Mouse (Mus musculus): ENCODE results near the gene Gm11077. TPM values are rescaled to one million over a fixed set of nuclear protein-coding genes. Genes with fewer than 3 reads are reported as not detected.

Gm11077 gene
- total RNA-seq, 1 experiment = not detected

DNA sequence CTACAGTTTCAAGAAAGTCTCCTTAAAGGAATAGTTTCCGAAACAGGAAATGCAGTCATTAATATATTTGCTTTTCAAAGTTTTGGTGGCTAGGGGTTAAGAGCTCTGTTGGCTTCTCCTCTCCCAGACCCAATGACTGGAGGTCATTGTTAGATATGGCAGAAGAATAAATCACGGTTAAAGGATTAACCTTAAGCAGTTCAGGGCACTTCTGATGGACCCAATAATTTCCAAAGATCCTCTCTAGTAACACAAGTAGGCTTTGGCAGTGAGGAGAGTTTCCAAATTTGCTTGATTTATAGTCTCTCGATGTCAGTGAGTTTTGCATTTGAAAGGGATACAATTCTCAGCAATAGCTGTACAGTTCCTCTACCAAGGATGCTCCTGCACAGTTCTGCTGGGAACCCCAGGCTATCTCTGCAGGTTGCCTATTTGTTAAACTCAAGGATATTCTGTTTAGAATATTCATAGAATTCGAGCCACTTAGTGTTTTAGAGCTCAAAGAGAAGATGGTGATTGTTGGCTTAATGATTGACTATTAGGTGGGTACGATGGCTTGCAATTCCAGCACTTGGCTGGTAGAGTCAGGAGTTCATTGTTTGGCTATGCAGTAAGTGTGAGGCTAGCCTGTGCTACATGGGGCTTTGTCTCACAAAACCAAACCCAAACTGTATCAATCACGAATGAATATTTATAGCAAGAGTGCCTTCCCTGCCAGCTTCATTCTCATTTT lies 1.8 kb downstream of the Gm11077 start:
- DNase-seq (ENCODE audit: low read depth, low spot score) = no peak
- Histone ChIP-seq H3K4me1 (ENCODE audit: control insufficient read depth in 2 of 2, insufficient read depth in 2 of 2, low read length in 2 of 2, poor library complexity in 1 of 2) (peaks cover 3 to 13% of the 10 kb centered on the region in 2 experiments; a peak in 2 of 4 replicates), H3K27ac (ENCODE audit: insufficient read depth, low read depth, low read length, poor library complexity, severe bottlenecking) (no peak overlapping the region), H3K4me3 (ENCODE audit: insufficient read depth in 1 of 2, low read depth in 1 of 2, low read length in 2 of 2, poor library complexity in 1 of 2, severe bottlenecking in 1 of 2) (no peak overlapping the region), H3K9me3 (ENCODE audit: control insufficient read depth, insufficient read depth, low read depth, low read length) (no peaks in the 10 kb centered on the region), H3K36me3 (ENCODE audit: control insufficient read depth, insufficient read depth, low read length, poor library complexity, severe bottlenecking) (no peaks in the 10 kb centered on the region), H3K9ac (ENCODE audit: insufficient read depth, low read depth, low read length, poor library complexity, severe bottlenecking) (no peak overlapping the region)
- in situ Hi-C loops (cut with MboI; ENCODE audit: low sequenced_read_pairs in 2 of 2, unreplicated experiment in 2 of 2) = no loop called here
- TF ChIP-seq ZC3H11A (IDR thresholded peaks at IDR 0.05; ENCODE audit: borderline replicate concordance, low read depth, low read length) (no peak), ZNF384 (IDR thresholded peaks at IDR 0.05; ENCODE audit: low read depth, low read length) (no peak), HCFC1 (IDR thresholded peaks at IDR 0.05; ENCODE audit: borderline replicate concordance, insufficient read depth, low read length) (no peak), MAFK (IDR thresholded peaks at IDR 0.05; ENCODE audit: insufficient read depth, low read depth, low read length) (no peak), CHD2 (IDR thresholded peaks at IDR 0.05; ENCODE audit: low read depth, low read length) (no peak)

GRCm38 (mm10) chr6:140731402-140731730 lies 2.3 kb downstream of the Gm11077 start:
- no peak for TF ChIP-seq ZC3H11A (IDR thresholded peaks at IDR 0.05; ENCODE audit: borderline replicate concordance, low read depth, low read length)
- no peak for TF ChIP-seq MAFK (IDR thresholded peaks at IDR 0.05; ENCODE audit: insufficient read depth, low read depth, low read length)
- TF ChIP-seq CHD2 (IDR thresholded peaks at IDR 0.05; ENCODE audit: low read depth, low read length) = no peak
- TF ChIP-seq HCFC1 (IDR thresholded peaks at IDR 0.05; ENCODE audit: borderline replicate concordance, insufficient read depth, low read length) = no peak
- TF ChIP-seq ZNF384 (IDR thresholded peaks at IDR 0.05; ENCODE audit: low read depth, low read length) = no peak
- H3K4me3 ChIP-seq (ENCODE audit: insufficient read depth in 1 of 2, low read depth in 1 of 2, low read length in 2 of 2, poor library complexity in 1 of 2, severe bottlenecking in 1 of 2) = no peak overlapping the region
- H3K36me3 ChIP-seq (ENCODE audit: control insufficient read depth, insufficient read depth, low read length, poor library complexity, severe bottlenecking) = no peaks in the 10 kb centered on the region
- H3K27ac ChIP-seq (ENCODE audit: insufficient read depth, low read depth, low read length, poor library complexity, severe bottlenecking) = no peak overlapping the region
- in situ Hi-C loops (cut with MboI; ENCODE audit: low sequenced_read_pairs in 2 of 2, unreplicated experiment in 2 of 2) = no loop called here
- H3K9me3 ChIP-seq (ENCODE audit: control insufficient read depth, insufficient read depth, low read depth, low read length) = no peaks in the 10 kb centered on the region
- peaks cover 3 to 8% of the 10 kb centered on the region in 2 experiments; a peak in 2 of 4 replicates for H3K4me1 ChIP-seq (ENCODE audit: control insufficient read depth in 2 of 2, insufficient read depth in 2 of 2, low read length in 2 of 2, poor library complexity in 1 of 2)
- no peak for DNase-seq (ENCODE audit: low read depth, low spot score)
- H3K9ac ChIP-seq (ENCODE audit: insufficient read depth, low read depth, low read length, poor library complexity, severe bottlenecking) = no peak overlapping the region

GRCm38 (mm10) chr6:140732971-140733640 lies 4.0 kb downstream of the Gm11077 start:
- Histone ChIP-seq H3K4me1 (ENCODE audit: control insufficient read depth in 2 of 2, insufficient read depth in 2 of 2, low read length in 2 of 2, poor library complexity in 1 of 2) (peaks cover 0 to 2% of the 10 kb centered on the region in 2 experiments; a peak in 1 of 4 replicates), H3K4me3 (ENCODE audit: insufficient read depth in 1 of 2, low read depth in 1 of 2, low read length in 2 of 2, poor library complexity in 1 of 2, severe bottlenecking in 1 of 2) (peak overlapping the region; percentile 0 to 33; a peak in 3 of 4 replicates), H3K27ac (ENCODE audit: insufficient read depth, low read depth, low read length, poor library complexity, severe bottlenecking) (no peak overlapping the region), H3K9me3 (ENCODE audit: control insufficient read depth, insufficient read depth, low read depth, low read length) (no peaks in the 10 kb centered on the region), H3K36me3 (ENCODE audit: control insufficient read depth, insufficient read depth, low read length, poor library complexity, severe bottlenecking) (no peaks in the 10 kb centered on the region), H3K9ac (ENCODE audit: insufficient read depth, low read depth, low read length, poor library complexity, severe bottlenecking) (no peak overlapping the region)
- no peak for DNase-seq (ENCODE audit: low read depth, low spot score)
- in situ Hi-C loops (cut with MboI; ENCODE audit: low sequenced_read_pairs in 2 of 2, unreplicated experiment in 2 of 2) = no loop called here
- TF ChIP-seq HCFC1 (IDR thresholded peaks at IDR 0.05; ENCODE audit: borderline replicate concordance, insufficient read depth, low read length) (no peak), MAFK (IDR thresholded peaks at IDR 0.05; ENCODE audit: insufficient read depth, low read depth, low read length) (no peak), CHD2 (IDR thresholded peaks at IDR 0.05; ENCODE audit: low read depth, low read length) (no peak)

DNA sequence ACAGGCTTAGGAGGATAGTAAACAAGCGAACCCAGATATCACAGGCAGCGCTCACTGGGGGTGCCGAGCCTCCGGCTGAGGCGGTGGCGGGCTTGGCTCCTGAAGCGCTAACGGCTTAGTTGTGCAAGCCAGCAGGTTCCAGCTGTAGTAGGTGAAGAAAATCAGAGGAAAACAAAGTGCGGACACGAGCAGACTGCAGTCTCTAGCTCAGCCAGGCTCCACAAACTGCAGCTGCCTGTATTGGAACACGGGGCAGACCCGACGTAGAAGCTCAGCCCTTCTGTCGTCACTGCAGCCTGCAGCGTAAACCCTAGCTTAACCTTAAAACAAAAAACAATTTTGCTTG lies 4.5 kb downstream of the Gm11077 start:
- DNase-seq (ENCODE audit: low read depth, low spot score) = no peak
- H3K9ac ChIP-seq (ENCODE audit: insufficient read depth, low read depth, low read length, poor library complexity, severe bottlenecking) = no peak overlapping the region
- peaks cover 0 to 2% of the 10 kb centered on the region in 2 experiments; a peak in 1 of 4 replicates for H3K4me1 ChIP-seq (ENCODE audit: control insufficient read depth in 2 of 2, insufficient read depth in 2 of 2, low read length in 2 of 2, poor library complexity in 1 of 2)
- no peaks in the 10 kb centered on the region for H3K9me3 ChIP-seq (ENCODE audit: control insufficient read depth, insufficient read depth, low read depth, low read length)
- no peaks in the 10 kb centered on the region for H3K36me3 ChIP-seq (ENCODE audit: control insufficient read depth, insufficient read depth, low read length, poor library complexity, severe bottlenecking)
- peak overlapping the region; percentile 0 to 33; a peak in 3 of 4 replicates for H3K4me3 ChIP-seq (ENCODE audit: insufficient read depth in 1 of 2, low read depth in 1 of 2, low read length in 2 of 2, poor library complexity in 1 of 2, severe bottlenecking in 1 of 2)
- no peak for TF ChIP-seq ZC3H11A (IDR thresholded peaks at IDR 0.05; ENCODE audit: borderline replicate concordance, low read depth, low read length)
- no peak for TF ChIP-seq CHD2 (IDR thresholded peaks at IDR 0.05; ENCODE audit: low read depth, low read length)
- TF ChIP-seq MAFK (IDR thresholded peaks at IDR 0.05; ENCODE audit: insufficient read depth, low read depth, low read length) = no peak
- no peak for TF ChIP-seq HCFC1 (IDR thresholded peaks at IDR 0.05; ENCODE audit: borderline replicate concordance, insufficient read depth, low read length)
- TF ChIP-seq ZNF384 (IDR thresholded peaks at IDR 0.05; ENCODE audit: low read depth, low read length) = no peak
- in situ Hi-C loops (cut with MboI; ENCODE audit: low sequenced_read_pairs in 2 of 2, unreplicated experiment in 2 of 2) = no loop called here
- no peak overlapping the region for H3K27ac ChIP-seq (ENCODE audit: insufficient read depth, low read depth, low read length, poor library complexity, severe bottlenecking)
